Mouse (Mus musculus) intestine, embryonic 16.5 days (tissue): ENCODE data around the gene Creb5. TPM values are rescaled to one million over a fixed set of nuclear protein-coding genes. Genes with fewer than 3 reads are reported as not detected.

Experiments
- ATAC-seq: fragments of 200-750 bp; cut with Nextera tagmentation; 2 replicates; pipeline ENCODE4 v1.8.0; 2017; ENCODE audit warnings: moderate TSS enrichment, moderate library complexity
- H3K27ac ChIP-seq: fragments of 300-500 bp; sonication (generic); 2 replicates; pipeline ENCODE4 v1.5.1; 2014; ENCODE audit warnings: mild to moderate bottlenecking, low read length
- H3K27me3 ChIP-seq: fragments of 300-500 bp; sonication (generic); replicated peaks from 2 replicates; pipeline ENCODE4 v1.6.1; 2014; ENCODE audit warnings: low read length, control low read depth, mixed read lengths; ENCODE audit not compliant: control insufficient read depth, insufficient read depth
- H3K36me3 ChIP-seq: fragments of 300-500 bp; sonication (generic); 2 replicates; pipeline ENCODE4 v1.6.1; 2014; ENCODE audit warnings: low read length, control low read depth; ENCODE audit not compliant: control insufficient read depth, insufficient read depth
- H3K4me1 ChIP-seq: fragments of 300-500 bp; sonication (generic); 2 replicates; pipeline ENCODE4 v1.6.1; 2014; ENCODE audit warnings: low read length, control low read depth, mixed read lengths; ENCODE audit not compliant: control insufficient read depth, insufficient read depth
- H3K4me2 ChIP-seq: fragments of 300-500 bp; sonication (generic); 2 replicates; pipeline ENCODE4 v1.6.1; 2014; ENCODE audit warnings: low read depth, low read length, control low read depth
- H3K4me3 ChIP-seq: fragments of 300-500 bp; sonication (generic); 2 replicates; pipeline ENCODE4 v1.5.1; 2014; ENCODE audit warnings: mild to moderate bottlenecking, low read length
- H3K9ac ChIP-seq: fragments of 300-500 bp; sonication (generic); 2 replicates; pipeline ENCODE4 v1.6.1; 2014; ENCODE audit warnings: low read depth, low read length
- H3K9me3 ChIP-seq: fragments of 300-500 bp; sonication (generic); 2 replicates; pipeline ENCODE4 v1.6.1; 2016; ENCODE audit warnings: low read length, control low read depth; ENCODE audit not compliant: control insufficient read depth
- WGBS: fragments of 180-500 bp; shearing (Covaris S2); extraction: QIAGEN DNeasy Blood & Tissue Kit; methylation state at CpG from one replicate; pipeline ENCODE4 v1.1.7; 2014; 5-methylcytosine and 5-hydroxymethylcytosine counted together
- polyA plus RNA-seq: library from polyadenylated mRNA; unstranded; fragments of >200 nt; fragmentation: Nextera tagmentation; extraction: Ambion mirVana; gene quantifications from 2 replicates; pipeline ENCODE4 v1.2.1, GENCODE M21; 2015

The Creb5 gene
- polyA plus RNA-seq, result 4.1 and 5.9 TPM in 2 replicates

DNA sequence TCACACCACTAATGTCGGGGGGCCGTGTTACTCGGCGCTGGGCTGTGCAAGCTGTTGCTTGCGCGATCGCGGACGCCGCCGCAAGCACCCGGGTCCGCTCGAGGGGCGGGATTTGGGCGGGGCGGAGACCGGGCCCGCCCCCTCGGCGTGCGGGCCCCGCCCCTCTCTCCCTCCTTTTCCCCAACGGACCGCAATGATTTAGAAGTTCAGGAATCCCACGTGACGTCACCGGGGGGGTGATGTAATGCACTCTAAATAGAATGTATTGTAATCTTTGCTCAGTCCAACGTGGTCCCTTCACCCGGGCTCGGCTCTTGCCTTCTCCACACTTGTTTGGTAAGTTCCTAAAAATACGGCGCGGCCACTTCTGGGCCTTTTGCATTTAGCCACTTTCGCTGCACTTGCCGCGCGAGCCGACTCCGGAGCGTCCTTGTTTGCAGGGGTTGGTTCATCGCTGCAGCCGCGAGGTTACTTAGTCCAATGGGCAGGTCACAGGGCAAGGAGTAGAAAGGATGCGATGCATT is at the start of gene Creb5:
TSS of gene Creb5 (plus strand) at position 233 of the 524 bp plus-strand sequence.
- ATAC-seq, result peak; percentile 84
- Histone ChIP-seq H3K36me3 (no peaks in the 10 kb centered on the region), H3K4me1 (peaks cover 22% of the 10 kb centered on the region), H3K27me3 (peaks cover 48% of the 10 kb centered on the region), H3K9me3 (no peaks in the 10 kb centered on the region), H3K4me2 (peak within 1 kb of the TSS; percentile 92), H3K4me3 (peak within 1 kb of the TSS; percentile 56), H3K9ac (peak within 1 kb of the TSS; percentile 61), H3K27ac (no peak within 1 kb of the TSS)
- WGBS, result under 1% methylated on average over 45 of the region's 45 CpGs

DNA sequence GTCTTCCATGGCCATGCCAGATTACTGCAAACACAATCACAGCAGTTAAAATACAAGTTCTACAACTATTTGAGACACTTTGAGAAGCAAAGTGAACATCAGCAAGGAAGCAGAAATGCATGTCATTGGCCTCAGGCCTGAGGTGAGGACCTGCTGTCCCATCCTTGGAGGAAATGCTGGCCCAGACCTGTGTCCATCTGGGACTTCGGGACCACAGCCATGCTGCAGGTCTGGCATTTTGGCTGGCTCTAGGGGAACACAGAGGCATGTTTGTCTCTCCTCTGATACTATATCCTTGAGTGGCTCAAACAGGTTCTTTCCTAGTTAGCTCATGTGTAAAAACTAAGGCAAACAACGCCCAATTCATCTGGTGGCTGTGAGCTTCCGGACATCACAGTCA is 27.2 kb upstream of the Creb5 start:
- H3K36me3 ChIP-seq, result no peaks in the 10 kb centered on the region
- no peaks in the 10 kb centered on the region for H3K27me3 ChIP-seq
- H3K9ac ChIP-seq, result no peak overlapping the region
- no peaks in the 10 kb centered on the region for H3K4me1 ChIP-seq
- H3K9me3 ChIP-seq, result no peaks in the 10 kb centered on the region
- H3K4me2 ChIP-seq, result no peak overlapping the region
- no peak overlapping the region for H3K27ac ChIP-seq
- WGBS, result 92% methylated on average over 3 of the region's 3 CpGs
- ATAC-seq, result no peak
- H3K4me3 ChIP-seq, result no peak overlapping the region

DNA sequence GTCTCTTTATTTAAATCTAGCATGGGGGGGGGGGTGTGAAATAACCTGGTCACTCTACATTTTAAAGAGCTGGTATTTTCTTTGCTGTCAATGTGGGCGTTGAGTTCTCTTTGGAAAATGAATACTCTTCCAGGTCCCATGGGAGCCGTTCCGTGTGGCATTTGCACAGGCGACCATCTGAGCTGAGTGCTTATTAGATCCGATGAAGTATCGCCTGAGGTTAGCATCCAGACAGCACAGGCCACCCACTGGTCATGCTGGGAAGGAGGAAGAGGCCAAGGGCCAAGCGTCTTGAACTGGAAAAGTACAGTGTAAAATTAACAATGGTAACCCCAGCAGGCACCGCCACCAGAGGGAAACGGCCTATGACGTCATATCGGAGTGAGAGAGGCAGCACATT is 24.7 kb upstream of the Creb5 start:
- H3K27me3 ChIP-seq, result no peaks in the 10 kb centered on the region
- no peaks in the 10 kb centered on the region for H3K4me1 ChIP-seq
- no peaks in the 10 kb centered on the region for H3K9me3 ChIP-seq
- H3K9ac ChIP-seq, result no peak overlapping the region
- 79% methylated on average over 11 of the region's 11 CpGs for WGBS
- no peak overlapping the region for H3K4me2 ChIP-seq
- ATAC-seq, result no peak
- H3K4me3 ChIP-seq, result no peak overlapping the region
- H3K27ac ChIP-seq, result no peak overlapping the region
- H3K36me3 ChIP-seq, result no peaks in the 10 kb centered on the region

DNA sequence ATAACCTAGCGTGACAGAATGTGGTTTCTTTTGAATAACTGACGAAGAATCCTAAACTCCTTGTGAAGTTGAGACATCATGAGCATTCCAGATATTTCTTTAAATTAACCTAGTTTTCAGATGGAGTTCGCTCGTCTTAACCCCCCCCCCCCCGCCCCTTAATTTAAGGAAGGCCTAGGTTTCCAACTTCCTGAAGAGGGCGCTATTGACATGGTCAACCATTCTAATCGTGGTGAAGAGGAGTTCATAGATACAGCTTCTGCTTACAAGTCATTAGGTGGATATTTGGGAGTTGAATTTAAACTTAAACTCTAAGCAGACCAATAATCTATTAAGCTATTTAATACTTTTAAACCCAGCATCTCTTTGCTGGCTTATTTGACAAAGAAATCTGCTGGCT is 20.0 kb upstream of the Creb5 start:
- Histone ChIP-seq H3K36me3 (no peaks in the 10 kb centered on the region), H3K9ac (no peak overlapping the region), H3K27ac (no peak overlapping the region), H3K4me2 (no peak overlapping the region), H3K9me3 (no peaks in the 10 kb centered on the region), H3K4me3 (no peak overlapping the region), H3K27me3 (no peaks in the 10 kb centered on the region), H3K4me1 (no peaks in the 10 kb centered on the region)
- ATAC-seq, result no peak
- WGBS, result 27% methylated on average over 7 of the region's 7 CpGs

DNA sequence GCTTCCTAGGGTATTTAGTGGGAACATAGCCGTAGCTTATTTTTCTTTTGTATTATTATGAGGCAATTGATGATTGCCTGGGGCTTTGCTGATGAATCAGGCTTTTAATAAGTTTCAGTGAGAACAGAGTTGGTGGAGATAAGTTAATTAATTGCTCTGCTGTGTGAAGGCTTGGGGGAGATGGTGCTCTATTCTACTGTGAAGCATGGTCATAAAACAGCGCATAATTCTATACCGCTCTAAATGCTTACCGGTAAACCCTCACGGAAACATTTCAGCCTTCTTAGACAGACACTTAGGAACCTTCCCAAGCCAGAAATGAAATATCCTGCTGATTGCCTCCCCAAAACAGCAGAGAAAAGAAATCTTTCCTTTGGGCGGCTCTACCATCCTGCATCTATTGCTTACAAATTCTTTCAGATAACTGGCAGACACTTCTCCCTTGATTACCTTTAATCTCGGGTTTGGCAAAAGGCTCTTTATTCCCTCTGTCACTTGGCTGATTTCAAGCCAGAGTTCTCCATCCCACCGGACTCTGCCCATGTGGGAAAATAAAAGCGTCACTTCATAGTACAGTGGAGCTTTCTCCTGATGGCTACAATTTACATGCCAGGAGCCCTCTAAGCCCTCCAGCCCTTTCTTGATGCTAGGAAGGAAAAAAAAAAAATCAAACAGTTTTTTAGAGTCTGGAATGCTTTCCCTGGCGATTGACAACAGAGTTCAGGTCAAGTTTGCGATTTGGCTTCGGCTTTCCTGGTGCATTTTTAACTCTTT is 19.2 kb upstream of the Creb5 start:
- ATAC-seq, result no peak

DNA sequence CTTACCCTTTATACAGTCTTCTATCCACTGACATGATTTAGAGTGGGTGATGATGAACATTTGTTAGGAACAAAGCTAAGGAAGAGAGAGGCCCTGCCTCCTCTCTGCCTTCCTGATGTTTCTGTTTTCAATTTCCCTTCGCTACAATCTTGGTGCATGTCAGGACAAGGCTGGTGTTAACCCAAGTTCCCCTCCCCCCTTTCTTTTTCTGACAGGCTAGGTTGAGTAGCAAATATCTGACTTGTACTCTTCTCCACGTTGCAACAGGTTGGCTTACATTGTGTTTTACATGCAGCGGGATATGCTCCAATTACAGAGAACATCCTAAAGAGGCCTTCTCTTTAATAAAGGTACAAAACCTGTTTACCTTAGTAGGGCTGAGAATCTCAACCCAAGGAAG is 15.9 kb upstream of the Creb5 start:
- no peaks in the 10 kb centered on the region for H3K27me3 ChIP-seq
- no peak for ATAC-seq
- H3K9ac ChIP-seq, result no peak overlapping the region
- 57% methylated on average over 3 of the region's 3 CpGs for WGBS
- no peaks in the 10 kb centered on the region for H3K4me1 ChIP-seq
- no peak overlapping the region for H3K4me2 ChIP-seq
- no peaks in the 10 kb centered on the region for H3K9me3 ChIP-seq
- H3K36me3 ChIP-seq, result no peaks in the 10 kb centered on the region
- no peak overlapping the region for H3K27ac ChIP-seq
- H3K4me3 ChIP-seq, result no peak overlapping the region

More for the DNA sequence above, 19.2 kb upstream of the Creb5 start:
- WGBS, result 30% methylated on average over 12 of the region's 12 CpGs
- no peak overlapping the region for H3K27ac ChIP-seq
- H3K4me3 ChIP-seq, result no peak overlapping the region
- no peaks in the 10 kb centered on the region for H3K36me3 ChIP-seq
- H3K9ac ChIP-seq, result no peak overlapping the region
- no peaks in the 10 kb centered on the region for H3K4me1 ChIP-seq
- H3K9me3 ChIP-seq, result no peaks in the 10 kb centered on the region
- H3K27me3 ChIP-seq, result no peaks in the 10 kb centered on the region
- H3K4me2 ChIP-seq, result no peak overlapping the region

DNA sequence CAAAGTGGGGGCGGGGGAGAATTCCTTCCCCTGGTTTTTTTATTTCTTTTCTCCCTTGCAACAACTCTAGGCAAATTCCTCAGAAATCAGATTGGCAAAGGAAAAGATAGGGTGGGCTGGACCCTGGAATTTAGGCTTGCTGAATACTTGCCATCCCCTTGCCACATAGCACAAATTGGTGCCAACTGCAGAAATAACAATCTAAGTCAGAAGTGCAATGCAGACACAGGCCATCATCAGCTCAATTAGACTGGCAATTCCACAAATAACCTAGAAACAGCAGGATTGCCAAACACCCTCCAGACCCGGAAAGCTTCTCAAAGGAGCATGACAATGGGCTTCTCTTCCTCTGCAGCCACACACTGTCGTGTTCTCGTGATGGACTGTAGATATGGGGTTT is 15.4 kb upstream of the Creb5 start:
- WGBS, result 50% methylated on average over 4 of the region's 4 CpGs
- Histone ChIP-seq H3K4me1 (no peaks in the 10 kb centered on the region), H3K9me3 (no peaks in the 10 kb centered on the region), H3K27ac (no peak overlapping the region), H3K4me3 (no peak overlapping the region), H3K4me2 (no peak overlapping the region), H3K27me3 (no peaks in the 10 kb centered on the region), H3K36me3 (no peaks in the 10 kb centered on the region), H3K9ac (no peak overlapping the region)
- no peak for ATAC-seq

DNA sequence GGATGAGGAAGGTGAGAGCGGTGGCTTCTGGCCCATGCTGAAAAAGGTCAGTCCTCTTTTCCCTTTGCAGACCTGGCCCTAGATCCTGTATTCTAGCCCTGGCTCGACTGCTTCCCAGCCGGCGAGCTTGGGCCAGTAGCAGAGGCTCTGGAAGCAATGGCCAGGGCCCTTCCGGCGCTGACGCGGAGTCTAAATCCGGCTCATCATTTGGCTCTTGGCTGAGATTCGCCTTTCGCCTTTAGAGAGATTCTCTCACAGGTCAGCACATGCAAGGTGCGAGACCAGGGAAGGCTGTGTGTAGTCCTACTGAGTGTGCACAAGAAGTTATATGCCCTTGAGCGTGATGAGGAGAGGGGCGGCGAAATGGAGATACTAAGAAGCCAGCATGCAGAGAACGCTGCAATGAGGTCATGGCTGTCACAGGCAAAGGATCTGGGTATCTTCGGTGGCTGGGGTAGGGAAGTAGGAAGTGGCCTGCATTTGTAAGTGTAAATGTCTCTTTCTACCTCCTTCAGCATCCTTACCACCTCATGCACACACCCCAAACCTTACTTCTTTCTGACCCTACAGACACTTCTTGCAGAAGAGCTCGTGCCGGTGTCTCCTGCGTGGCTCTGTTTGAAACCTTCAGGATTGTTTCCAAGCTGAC is 557 bp upstream of the Creb5 start:
- Histone ChIP-seq H3K27ac (no peak overlapping the region), H3K4me2 (peak overlapping the region; percentile 92), H3K4me1 (peaks cover 22% of the 10 kb centered on the region), H3K4me3 (peak overlapping the region; percentile 56), H3K9me3 (no peaks in the 10 kb centered on the region), H3K36me3 (no peaks in the 10 kb centered on the region), H3K27me3 (peaks cover 48% of the 10 kb centered on the region), H3K9ac (0 out of 2 replicates have a peak overlapping the region, but pooled peaks have one; percentile 44)
- ATAC-seq, result peak; percentile 14; the same call in 1 of the 2 replicates
- WGBS, result 5% methylated on average over 20 of the region's 20 CpGs

DNA sequence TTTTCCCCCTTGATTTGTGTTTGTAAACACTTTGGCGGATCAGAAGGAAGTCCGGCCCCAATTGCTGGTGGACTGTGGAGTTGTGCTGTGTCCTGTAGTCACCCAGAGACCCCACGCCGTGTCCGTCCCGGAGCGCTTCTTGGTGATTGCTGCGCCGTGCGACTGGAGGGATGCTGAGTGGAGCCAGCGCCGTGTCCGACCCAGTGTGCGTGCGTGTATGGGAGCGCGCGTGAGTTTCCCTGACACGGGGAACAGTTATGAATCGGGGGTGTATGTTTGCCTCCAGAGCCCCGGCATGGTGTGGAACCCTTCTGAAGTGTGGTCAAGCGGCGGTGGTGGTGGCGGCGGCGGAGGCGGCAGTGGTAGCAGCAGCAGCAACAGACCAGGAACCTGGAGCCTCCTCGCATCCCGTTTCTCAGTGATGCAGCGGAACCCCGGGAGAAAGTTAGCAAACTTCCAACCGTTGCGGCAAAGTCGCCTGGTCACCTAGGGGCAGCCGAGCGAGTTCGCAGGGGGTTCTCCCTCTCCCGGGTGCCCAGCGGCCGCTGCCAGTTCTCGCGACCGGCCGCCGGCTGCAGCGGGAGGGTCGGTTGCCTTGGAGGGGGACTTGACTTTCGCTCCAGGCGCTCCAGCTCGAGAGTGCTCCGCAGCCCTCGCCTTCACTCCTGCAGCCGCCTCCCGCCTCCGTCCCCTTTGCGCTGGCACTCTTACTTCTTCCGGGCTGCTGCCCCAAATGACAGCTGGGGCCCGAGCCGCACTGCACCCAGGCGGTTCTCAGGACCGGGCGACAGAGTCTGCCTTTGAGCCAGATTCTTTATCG is 702 bp downstream of the Creb5 start:
- peak overlapping the region; percentile 56 for H3K4me3 ChIP-seq
- no peaks in the 10 kb centered on the region for H3K9me3 ChIP-seq
- WGBS, result under 1% methylated on average over 63 of the region's 63 CpGs
- ATAC-seq, result peak; percentile 56
- peaks cover 48% of the 10 kb centered on the region for H3K27me3 ChIP-seq
- H3K36me3 ChIP-seq, result no peaks in the 10 kb centered on the region
- peak overlapping the region; percentile 61 for H3K9ac ChIP-seq
- no peak overlapping the region for H3K27ac ChIP-seq
- H3K4me2 ChIP-seq, result peak overlapping the region; percentile 92
- H3K4me1 ChIP-seq, result peaks cover 22% of the 10 kb centered on the region
